Mouse (Mus musculus) kidney, adult 2 months (tissue): ENCODE results near the gene AI837181.

ENCODE experiments used
- CTCF ChIP-seq: fragments of 200-500 bp; conservative IDR thresholded peaks from 2 replicates; pipeline ENCODE4 v1.5.1; 2011; ENCODE audit warnings: low read depth, mild to moderate bottlenecking, control low read depth, low read length, moderate library complexity, mixed read lengths; ENCODE audit not compliant: insufficient read depth, insufficient read length
- POLR2A ChIP-seq: fragments of 200-500 bp; IDR thresholded peaks from one replicate; pipeline ENCODE4 v1.6.1; 2011; ENCODE audit warnings: low read depth, low read length, control low read depth

DNA sequence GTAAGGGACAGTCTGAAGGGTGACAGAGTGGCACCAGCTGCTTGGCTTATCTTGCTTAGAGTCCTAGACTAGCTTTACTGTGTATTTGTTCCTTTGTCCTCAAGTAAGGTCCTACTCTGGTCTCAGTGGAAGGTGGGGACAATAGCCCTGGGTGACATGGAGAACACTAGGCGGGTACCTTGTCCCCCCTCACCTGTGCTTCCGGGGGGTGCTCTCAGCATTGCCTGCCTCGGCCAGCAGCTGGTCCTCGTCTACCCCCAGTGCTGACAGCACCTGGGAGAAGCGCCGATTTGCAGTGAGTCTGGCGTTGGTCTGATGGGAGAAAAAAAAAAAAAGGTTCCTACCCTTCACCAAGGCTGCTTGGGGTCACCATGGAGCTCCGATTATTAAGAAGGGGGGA is 34.5 kb upstream of the AI837181 start:
- TF ChIP-seq CTCF (no peak), POLR2A (no peak)
